Mouse (Mus musculus): ENCODE measurements at regions not wholly inside any gene's neighbourhood (a gene's known extent, or its start where the extent isn't known, plus 50 kb on each side); places are given as distances from the start of the nearest gene placed in this dataset.

DNA sequence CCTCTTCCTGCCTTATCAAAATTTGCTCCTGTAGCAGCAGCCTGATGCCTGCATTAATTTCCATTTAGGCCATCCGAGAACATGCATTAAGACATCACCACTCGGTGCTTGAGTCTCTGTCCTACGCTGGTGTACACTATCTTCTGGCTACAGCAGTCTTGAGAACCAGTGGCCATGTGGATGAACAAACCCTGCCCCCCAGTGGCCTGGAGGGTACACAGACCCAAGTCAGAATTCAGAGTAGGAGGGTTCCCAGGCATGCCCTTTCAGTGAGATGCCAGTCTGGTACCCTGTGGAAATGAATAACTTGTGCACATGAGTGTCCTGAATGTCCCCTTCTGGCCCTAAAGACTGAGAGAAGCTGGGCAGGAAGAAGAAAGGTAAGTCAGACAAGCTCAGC is 50.4 kb upstream of the Gadl1 start:
- DNase-seq (ENCODE audit: inconsistent age in 2 of 2, low spot score in 1 of 2) = peak in 1 of 2 experiments; percentile 51

All from adrenal gland, adult (tissue).